Mouse (Mus musculus) neural tube, embryonic 11.5 days (tissue): Measurements from ENCODE around the gene Spcs2. TPM values are rescaled to one million over a fixed set of nuclear protein-coding genes. Genes with fewer than 3 reads are reported as not detected.

ENCODE experiments used
- ATAC-seq: fragments of 200-750 bp; cut with Nextera tagmentation; 2 replicates; pipeline ENCODE4 v1.8.0; 2017; ENCODE audit warnings: moderate number of reproducible peaks, mild to moderate bottlenecking, moderate TSS enrichment, moderate library complexity; ENCODE audit not compliant: insufficient read depth, low FRiP score, low TSS enrichment
- DNase-seq: peaks from one replicate; pipeline ENCODE4 v3.0.0-alpha.2; 2015; ENCODE audit warnings: low spot score
- H3K27ac ChIP-seq: fragments of 300-500 bp; sonication (generic); 2 replicates; pipeline ENCODE4 v1.5.1; 2014; ENCODE audit warnings: low read depth, mild to moderate bottlenecking, low read length
- H3K27me3 ChIP-seq: fragments of 300-500 bp; sonication (generic); 2 replicates; pipeline ENCODE4 v1.6.1; 2014; ENCODE audit warnings: mild to moderate bottlenecking, low read length, mixed read lengths; ENCODE audit not compliant: control insufficient read depth, insufficient read depth
- H3K36me3 ChIP-seq: fragments of 300-500 bp; sonication (generic); 2 replicates; pipeline ENCODE4 v1.6.1; 2014; ENCODE audit warnings: mild to moderate bottlenecking, low read length, moderate library complexity, mixed read lengths; ENCODE audit not compliant: control insufficient read depth, insufficient read depth
- H3K4me1 ChIP-seq: fragments of 300-500 bp; sonication (generic); 2 replicates; pipeline ENCODE4 v1.6.1; 2014; ENCODE audit warnings: low read length, mixed read lengths; ENCODE audit not compliant: control insufficient read depth, insufficient read depth
- H3K4me2 ChIP-seq: fragments of 300-500 bp; sonication (generic); 2 replicates; pipeline ENCODE4 v1.6.1; 2014; ENCODE audit warnings: low read depth, mild to moderate bottlenecking, moderate library complexity
- H3K4me3 ChIP-seq: fragments of 300-500 bp; sonication (generic); 2 replicates; pipeline ENCODE4 v1.5.1; 2014; ENCODE audit warnings: low read depth, low read length
- H3K9ac ChIP-seq: fragments of 300-500 bp; sonication (generic); 2 replicates; pipeline ENCODE4 v1.6.1; 2014; ENCODE audit warnings: mild to moderate bottlenecking, low read length
- H3K9me3 ChIP-seq: fragments of 300-500 bp; sonication (generic); 2 replicates; pipeline ENCODE4 v1.6.1; 2016; ENCODE audit warnings: low read length; ENCODE audit not compliant: control insufficient read depth
- WGBS: fragments of 180-500 bp; shearing (Covaris S2); extraction: QIAGEN DNeasy Blood & Tissue Kit; methylation state at CpG from one replicate; pipeline ENCODE4 v1.1.7; 2014; 5-methylcytosine and 5-hydroxymethylcytosine counted together
- polyA plus RNA-seq: library from polyadenylated mRNA; unstranded; fragments of >200 nt; fragmentation: Nextera tagmentation; extraction: Ambion mirVana; gene quantifications from 2 replicates; pipeline ENCODE4 v1.2.1, GENCODE M21; 2014

Gene Spcs2
- polyA plus RNA-seq, 1 experiment from 2014 or later: 345 TPM

DNA sequence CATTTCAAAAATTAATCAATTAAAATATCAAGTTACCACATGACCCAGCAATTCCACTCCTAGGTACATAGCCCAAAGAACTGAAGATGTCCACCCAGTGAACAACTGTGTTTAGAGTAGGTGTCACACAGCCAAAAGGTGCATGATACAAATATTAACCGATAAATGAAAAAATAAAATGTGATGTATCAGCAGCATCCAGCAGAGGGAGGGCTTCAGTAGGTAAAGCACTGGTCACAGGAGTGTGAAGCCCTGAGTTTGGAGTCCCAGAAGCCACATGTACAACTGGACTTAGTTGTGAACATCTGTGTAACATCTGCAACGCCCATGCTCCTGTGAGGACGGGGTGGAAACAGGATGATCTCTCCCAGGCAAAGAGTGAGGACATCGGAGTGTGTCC lies 9.0 kb downstream of the Spcs2 start:
- ATAC-seq (no peak), DNase-seq (no peak)
- H3K36me3 ChIP-seq: no peaks in the 10 kb centered on the region; the same call in 1 of the 2 replicates
- no peak overlapping the region for H3K27ac ChIP-seq
- no peaks in the 10 kb centered on the region for H3K27me3 ChIP-seq
- H3K4me3 ChIP-seq: no peak overlapping the region
- no peak overlapping the region for H3K4me2 ChIP-seq
- WGBS: 89% methylated on average over 4 of the region's 4 CpGs
- no peak overlapping the region for H3K9ac ChIP-seq
- H3K9me3 ChIP-seq: no peaks in the 10 kb centered on the region
- H3K4me1 ChIP-seq: peaks cover 4% of the 10 kb centered on the region; the same call in 1 of the 2 replicates

DNA sequence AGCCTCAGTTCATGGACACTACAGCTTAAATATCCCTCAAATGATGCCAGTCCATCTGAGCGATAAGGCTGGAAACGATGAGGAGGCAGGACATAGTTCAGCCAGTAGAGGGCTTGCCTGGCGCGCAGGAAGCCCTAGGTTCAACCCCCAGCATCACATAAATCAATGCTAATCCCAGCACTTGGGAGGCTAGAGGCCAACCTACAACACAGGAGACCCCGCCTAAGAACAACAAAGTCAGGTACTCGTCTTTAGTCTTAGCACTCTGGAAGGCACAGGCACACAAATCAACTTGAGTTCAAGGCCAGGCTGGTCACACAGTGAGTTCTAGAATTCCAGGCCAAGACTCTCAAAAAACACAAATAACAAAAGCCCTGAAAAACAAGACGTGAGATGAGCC lies 9.9 kb downstream of the Spcs2 start:
- H3K27ac ChIP-seq: no peak overlapping the region
- H3K4me1 ChIP-seq: peaks cover 4% of the 10 kb centered on the region; the same call in 1 of the 2 replicates
- ATAC-seq (no peak), DNase-seq (no peak)
- H3K27me3 ChIP-seq: no peaks in the 10 kb centered on the region
- no peaks in the 10 kb centered on the region for H3K9me3 ChIP-seq
- H3K36me3 ChIP-seq: no peaks in the 10 kb centered on the region; the same call in 1 of the 2 replicates
- no peak overlapping the region for H3K9ac ChIP-seq
- H3K4me2 ChIP-seq: no peak overlapping the region
- no peak overlapping the region for H3K4me3 ChIP-seq
- WGBS: 84% methylated on average over 7 of the region's 7 CpGs

GRCm38 (mm10) chr7:99851618-99852017 lies 11.6 kb downstream of the Spcs2 start:
- Histone ChIP-seq H3K9ac (no peak overlapping the region), H3K27ac (no peak overlapping the region), H3K36me3 (peaks cover 6% of the 10 kb centered on the region; the same call in 1 of the 2 replicates), H3K27me3 (no peaks in the 10 kb centered on the region), H3K4me2 (no peak overlapping the region), H3K9me3 (no peaks in the 10 kb centered on the region), H3K4me3 (no peak overlapping the region), H3K4me1 (no peaks in the 10 kb centered on the region; the same call in 1 of the 2 replicates)
- 87% methylated on average over 6 of the region's 6 CpGs for WGBS
- DNase-seq (no peak), ATAC-seq (no peak)

GRCm38 (mm10) chr7:99851121-99851520 lies 12.1 kb downstream of the Spcs2 start:
- Histone ChIP-seq H3K9me3 (no peaks in the 10 kb centered on the region), H3K4me2 (no peak overlapping the region), H3K4me1 (no peaks in the 10 kb centered on the region), H3K27ac (no peak overlapping the region), H3K27me3 (no peaks in the 10 kb centered on the region), H3K9ac (no peak overlapping the region), H3K36me3 (peaks cover 9% of the 10 kb centered on the region; the same call in 1 of the 2 replicates), H3K4me3 (no peak overlapping the region)
- ATAC-seq (no peak), DNase-seq (no peak)
- 44% methylated on average over 1 of the region's 1 CpGs for WGBS

GRCm38 (mm10) chr7:99850534-99850933 lies 12.7 kb downstream of the Spcs2 start:
- H3K36me3 ChIP-seq: peaks cover 10% of the 10 kb centered on the region; the same call in 1 of the 2 replicates
- H3K9ac ChIP-seq: no peak overlapping the region
- WGBS: 93% methylated on average over 5 of the region's 5 CpGs
- no peak overlapping the region for H3K4me3 ChIP-seq
- H3K27ac ChIP-seq: no peak overlapping the region
- H3K4me2 ChIP-seq: no peak overlapping the region
- no peaks in the 10 kb centered on the region for H3K4me1 ChIP-seq
- no peaks in the 10 kb centered on the region for H3K27me3 ChIP-seq
- ATAC-seq: no peak
- no peaks in the 10 kb centered on the region for H3K9me3 ChIP-seq
- DNase-seq: no peak

DNA sequence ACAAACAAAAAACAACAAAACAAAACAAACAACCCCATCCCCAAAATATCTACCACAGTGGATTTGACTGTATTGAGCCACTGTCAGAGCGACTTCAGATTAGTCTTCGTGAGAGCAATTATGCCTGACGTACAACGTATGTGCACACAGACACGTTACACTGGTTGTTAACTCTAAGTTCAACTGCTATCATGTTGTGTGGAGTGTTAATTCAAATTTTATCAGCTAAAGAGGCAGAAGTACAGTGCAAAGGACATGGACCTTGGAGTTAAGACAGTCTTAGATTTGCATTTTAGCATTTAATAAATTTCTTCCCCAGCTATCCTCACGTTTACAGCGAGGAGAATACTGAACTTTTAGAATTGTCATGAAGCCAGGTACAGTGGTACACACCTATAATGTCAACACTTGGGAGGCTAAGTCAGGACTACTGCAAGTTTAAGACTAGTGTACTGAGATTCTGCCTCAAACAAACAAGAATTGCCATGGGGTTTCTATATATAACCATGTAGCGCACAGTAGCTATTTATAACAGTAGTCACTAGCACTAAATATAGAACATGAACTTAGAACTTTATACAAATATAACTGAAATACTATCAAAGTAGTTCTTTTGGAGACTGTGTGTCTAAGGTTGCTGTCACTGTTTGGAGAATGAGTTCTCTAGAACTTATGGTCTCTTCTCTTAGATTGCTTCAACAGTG lies 17.6 kb downstream of the Spcs2 start:
- Histone ChIP-seq H3K4me2 (no peak overlapping the region), H3K36me3 (peaks cover 14% of the 10 kb centered on the region)
- 98% methylated on average over 8 of the region's 8 CpGs for WGBS

DNA sequence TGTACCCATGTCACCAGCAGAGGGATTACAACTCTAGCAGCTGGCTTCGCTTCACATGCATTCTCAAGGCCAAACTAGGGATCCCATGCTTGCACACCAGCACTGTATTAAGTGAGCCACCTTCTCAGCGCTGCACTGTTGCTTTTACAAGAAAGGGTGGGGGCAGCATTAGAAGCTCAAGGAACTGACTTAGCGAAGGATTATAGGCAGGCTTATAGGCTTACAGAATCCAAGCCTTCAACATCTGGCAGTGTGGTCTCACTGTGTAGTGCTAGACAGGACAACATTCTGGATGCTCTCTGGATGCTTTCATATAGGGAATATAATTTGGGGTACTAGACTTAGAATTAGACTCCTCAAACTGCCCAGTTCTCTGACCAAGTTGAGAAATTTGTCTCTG lies 25.0 kb downstream of the Spcs2 start:
- H3K9me3 ChIP-seq: no peaks in the 10 kb centered on the region
- no peak overlapping the region for H3K9ac ChIP-seq
- 92% methylated on average over 3 of the region's 3 CpGs for WGBS
- no peaks in the 10 kb centered on the region for H3K4me1 ChIP-seq
- H3K27me3 ChIP-seq: no peaks in the 10 kb centered on the region
- no peak overlapping the region for H3K4me3 ChIP-seq
- DNase-seq (no peak), ATAC-seq (no peak)
- H3K4me2 ChIP-seq: no peak overlapping the region
- peaks cover 12% of the 10 kb centered on the region for H3K36me3 ChIP-seq
- H3K27ac ChIP-seq: no peak overlapping the region

More for the DNA sequence above, 17.6 kb downstream of the Spcs2 start:
- no peak overlapping the region for H3K9ac ChIP-seq
- ATAC-seq (no peak), DNase-seq (no peak)
- no peak overlapping the region for H3K27ac ChIP-seq
- no peaks in the 10 kb centered on the region for H3K9me3 ChIP-seq
- no peaks in the 10 kb centered on the region for H3K27me3 ChIP-seq
- H3K4me3 ChIP-seq: no peak overlapping the region
- H3K4me1 ChIP-seq: no peaks in the 10 kb centered on the region

GRCm38 (mm10) chr7:99837358-99838071 lies 25.7 kb downstream of the Spcs2 start:
- Histone ChIP-seq H3K4me3 (no peak overlapping the region), H3K27ac (no peak overlapping the region), H3K9ac (no peak overlapping the region), H3K4me2 (no peak overlapping the region), H3K36me3 (peaks cover 12% of the 10 kb centered on the region), H3K9me3 (no peaks in the 10 kb centered on the region), H3K27me3 (no peaks in the 10 kb centered on the region), H3K4me1 (no peaks in the 10 kb centered on the region)
- 93% methylated on average over 6 of the region's 6 CpGs for WGBS
- ATAC-seq (no peak), DNase-seq (no peak)

- Histone ChIP-seq H3K36me3 (peaks cover 12% of the 10 kb centered on the region), H3K27ac (no peak overlapping the region), H3K9ac (no peak overlapping the region), H3K9me3 (no peaks in the 10 kb centered on the region), H3K27me3 (no peaks in the 10 kb centered on the region), H3K4me2 (no peak overlapping the region), H3K4me3 (no peak overlapping the region), H3K4me1 (no peaks in the 10 kb centered on the region)
- no peak for DNase-seq
- ATAC-seq: no peak
- 74% methylated on average over 4 of the region's 4 CpGs for WGBS
Observed at GRCm38 (mm10) chr7:99836781-99837180, 26.5 kb downstream of the Spcs2 start.
